Comparison of ENCODE assay signal across 31 mouse cellular contexts in genomic region chr6:107319565-107319964, GRCm38 (mm10).
"Had no signal": no experiment of that assay in that cellular context is flagged by ENCODE, and none has a peak within 500 bp of the region (broad histone marks: within the 10 kb centered on the region; RNA-seq: fewer than 3 reads in every experiment).

No protein-coding gene starts in this region.

- H3K4me1 ChIP-seq: limb, embryonic 12.5 days; limb, embryonic 15.5 days; liver, embryonic 12.5 days; liver, embryonic 13.5 days; liver, embryonic 15.5 days; lung, embryonic 15.5 days; megakaryocyte, embryonic 14.5 days; midbrain, embryonic 12.5 days; midbrain, embryonic 13.5 days; midbrain, embryonic 15.5 days; neural tube, embryonic 12.5 days had no signal

- H3K9ac ChIP-seq: limb, embryonic 12.5 days; limb, embryonic 15.5 days; liver, embryonic 12.5 days; liver, embryonic 13.5 days; liver, embryonic 14.5 days; liver, embryonic 15.5 days; liver, postnatal 0 days; lung, embryonic 14.5 days; lung, embryonic 15.5 days; midbrain, embryonic 12.5 days; midbrain, embryonic 13.5 days; midbrain, embryonic 15.5 days; neural tube, embryonic 12.5 days had no signal

- H3K9me3 ChIP-seq: limb, embryonic 12.5 days; limb, embryonic 15.5 days; liver, embryonic 12.5 days; liver, embryonic 13.5 days; liver, embryonic 15.5 days; lung, embryonic 15.5 days; megakaryocyte, embryonic 14.5 days; midbrain, embryonic 10.5 days; midbrain, embryonic 12.5 days; midbrain, embryonic 13.5 days; midbrain, embryonic 15.5 days; neural tube, embryonic 12.5 days had no signal

- H3K36me3 ChIP-seq: limb, embryonic 12.5 days; limb, embryonic 15.5 days; liver, embryonic 12.5 days; liver, embryonic 13.5 days; liver, embryonic 15.5 days; lung, embryonic 15.5 days; midbrain, embryonic 10.5 days; midbrain, embryonic 12.5 days; midbrain, embryonic 13.5 days; midbrain, embryonic 15.5 days; neural tube, embryonic 12.5 days had no signal

- H3K4me2 ChIP-seq: limb, embryonic 12.5 days; limb, embryonic 15.5 days; liver, embryonic 11.5 days; liver, embryonic 12.5 days; liver, embryonic 13.5 days; liver, embryonic 15.5 days; lung, embryonic 14.5 days; lung, embryonic 15.5 days; midbrain, embryonic 11.5 days; midbrain, embryonic 12.5 days; midbrain, embryonic 13.5 days; midbrain, embryonic 15.5 days; neural tube, embryonic 12.5 days had no signal

- H3K27ac ChIP-seq: left cerebral cortex, adult 2 months; limb, embryonic 12.5 days; limb, embryonic 15.5 days; liver, embryonic 12.5 days; liver, embryonic 13.5 days; liver, embryonic 14.5 days; liver, embryonic 15.5 days; lung, embryonic 15.5 days; macrophage; midbrain, embryonic 10.5 days; midbrain, embryonic 12.5 days; midbrain, embryonic 13.5 days; midbrain, embryonic 15.5 days; neural tube, embryonic 12.5 days had no signal

- ATAC-seq: liver, embryonic 12.5 days; liver, postnatal 0 days; lung, postnatal 0 days; midbrain, embryonic 13.5 days; midbrain, embryonic 15.5 days; midbrain, embryonic 16.5 days had no signal

- DNase-seq: left cerebral cortex, postnatal 4 days; liver; liver, embryonic 13.5 days; liver, postnatal 0 days; lung, adult 18-20 months; lung, adult 2 months; lung, embryonic 14.5 days; lung, postnatal 10 days; lung, postnatal 14 days; lung, postnatal 36 days; lung, postnatal 4 days; midbrain, embryonic 14.5 days had no signal

- H3K4me3 ChIP-seq: left cerebral cortex, adult 2 months; limb, embryonic 12.5 days; limb, embryonic 15.5 days; liver, embryonic 12.5 days; liver, embryonic 13.5 days; liver, embryonic 15.5 days; lung, embryonic 15.5 days; megakaryocyte, embryonic 14.5 days; midbrain, embryonic 10.5 days; midbrain, embryonic 12.5 days; midbrain, embryonic 13.5 days; midbrain, embryonic 15.5 days; myocyte; neural tube, embryonic 12.5 days had no signal

- H3K27me3 ChIP-seq: limb, embryonic 12.5 days; limb, embryonic 15.5 days; liver, embryonic 12.5 days; liver, embryonic 13.5 days; liver, embryonic 15.5 days; lung, embryonic 15.5 days; megakaryocyte, embryonic 14.5 days; midbrain, embryonic 12.5 days; midbrain, embryonic 13.5 days; midbrain, embryonic 15.5 days; neural tube, embryonic 12.5 days had no signal
